Mouse (Mus musculus) midbrain, embryonic 14.5 days (tissue): Measurements from ENCODE around the gene Erf. TPM values are rescaled to one million over a fixed set of nuclear protein-coding genes. Genes with fewer than 3 reads are reported as not detected.

Experiments
- ATAC-seq: fragments of 200-750 bp; cut with Nextera tagmentation; 2 replicates; pipeline ENCODE4 v1.8.0; 2017; ENCODE audit warnings: moderate number of reproducible peaks, moderate library complexity; ENCODE audit not compliant: low FRiP score, low TSS enrichment
- DNase-seq: peaks from one replicate; pipeline ENCODE4 v3.0.0-alpha.2; 2015
- H3K27ac ChIP-seq: fragments of 300-500 bp; sonication (generic); replicated peaks from 2 replicates; pipeline ENCODE4 v1.5.1; 2014; ENCODE audit warnings: mild to moderate bottlenecking, low read depth, low read length, moderate library complexity
- H3K27me3 ChIP-seq: fragments of 300-500 bp; sonication (generic); 2 replicates; pipeline ENCODE4 v1.6.1; 2014; ENCODE audit warnings: low read length, control low read depth, mixed read lengths; ENCODE audit not compliant: control insufficient read depth, insufficient read depth
- H3K36me3 ChIP-seq: fragments of 300-500 bp; sonication (generic); 2 replicates; pipeline ENCODE4 v1.6.1; 2014; ENCODE audit warnings: low read length, control low read depth; ENCODE audit not compliant: control insufficient read depth, insufficient read depth
- H3K4me1 ChIP-seq: fragments of 300-500 bp; sonication (generic); 2 replicates; pipeline ENCODE4 v1.6.1; 2014; ENCODE audit warnings: mild to moderate bottlenecking, antibody characterized with exemption, low read length, control low read depth; ENCODE audit not compliant: control insufficient read depth, insufficient read depth
- H3K4me2 ChIP-seq: fragments of 300-500 bp; sonication (generic); 2 replicates; pipeline ENCODE4 v1.6.1; 2014; ENCODE audit warnings: mild to moderate bottlenecking, low read length, moderate library complexity
- H3K4me3 ChIP-seq: fragments of 300-500 bp; sonication (generic); replicated peaks from 2 replicates; pipeline ENCODE4 v1.5.1; 2014; ENCODE audit warnings: low read depth, low read length
- H3K9ac ChIP-seq: fragments of 300-500 bp; sonication (generic); replicated peaks from 2 replicates; pipeline ENCODE4 v1.6.1; 2014; ENCODE audit warnings: mild to moderate bottlenecking, low read length, moderate library complexity
- H3K9me3 ChIP-seq: fragments of 300-500 bp; sonication (generic); 2 replicates; pipeline ENCODE4 v1.6.1; 2016; ENCODE audit warnings: low read length, control low read depth, mixed read lengths; ENCODE audit not compliant: control insufficient read depth
- WGBS: fragments of 180-500 bp; shearing (Covaris S2); extraction: QIAGEN DNeasy Blood & Tissue Kit; methylation state at CpG from one replicate; pipeline ENCODE4 v1.1.7; 2014; 5-methylcytosine and 5-hydroxymethylcytosine counted together
- polyA plus RNA-seq: library from polyadenylated mRNA; unstranded; fragments of >200 nt; fragmentation: Nextera tagmentation; extraction: Ambion mirVana; gene quantifications from 2 replicates; pipeline ENCODE4 v1.2.1, GENCODE M21; 2014

Gene Erf
- polyA plus RNA-seq, 1 experiment from 2014 or later: 4.8 TPM

- Histone ChIP-seq H3K9me3 (no peaks in the 10 kb centered on the region), H3K4me1 (peaks cover 39% of the 10 kb centered on the region), H3K4me2 (peak overlapping the region; percentile 99), H3K4me3 (peak overlapping the region; percentile 73), H3K27ac (peak overlapping the region; percentile 81), H3K27me3 (no peaks in the 10 kb centered on the region), H3K36me3 (no peaks in the 10 kb centered on the region), H3K9ac (peak overlapping the region; percentile 59)
- WGBS: under 1% methylated on average over 18 of the region's 18 CpGs
- DNase-seq (peak; percentile 63), ATAC-seq (no peak)
Measured at GRCm38 (mm10) chr7:25248018-25248647, 2.4 kb downstream of the Erf start.

- peak overlapping the region; percentile 81 for H3K27ac ChIP-seq
- 18% methylated on average over 3 of the region's 3 CpGs for WGBS
- H3K4me3 ChIP-seq: peak overlapping the region; percentile 73; the same call in 1 of the 2 replicates
- no peaks in the 10 kb centered on the region for H3K36me3 ChIP-seq
- peak overlapping the region; percentile 26 for H3K9ac ChIP-seq
- peak overlapping the region; percentile 99 for H3K4me2 ChIP-seq
- no peak for DNase-seq
- no peak for ATAC-seq
- H3K9me3 ChIP-seq: no peaks in the 10 kb centered on the region
- peaks cover 39% of the 10 kb centered on the region for H3K4me1 ChIP-seq
- no peaks in the 10 kb centered on the region for H3K27me3 ChIP-seq
Measured at GRCm38 (mm10) chr7:25247498-25247897, 3.1 kb downstream of the Erf start.

GRCm38 (mm10) chr7:25246759-25247137, 3.8 kb downstream of the Erf start:
- ATAC-seq: no peak
- peaks cover 36% of the 10 kb centered on the region for H3K4me1 ChIP-seq
- 0 out of 2 replicates have a peak overlapping the region, but pooled peaks have one; percentile 3 for H3K9ac ChIP-seq
- 54% methylated on average over 4 of the region's 4 CpGs for WGBS
- H3K4me3 ChIP-seq: no peak overlapping the region
- H3K9me3 ChIP-seq: no peaks in the 10 kb centered on the region
- peak overlapping the region; percentile 99 for H3K4me2 ChIP-seq
- no peaks in the 10 kb centered on the region for H3K36me3 ChIP-seq
- DNase-seq: peak; percentile 13
- peak overlapping the region; percentile 81 for H3K27ac ChIP-seq
- H3K27me3 ChIP-seq: no peaks in the 10 kb centered on the region

- H3K4me1 ChIP-seq: peaks cover 31% of the 10 kb centered on the region
- H3K4me2 ChIP-seq: peak overlapping the region; percentile 99
- H3K9me3 ChIP-seq: no peaks in the 10 kb centered on the region
- ATAC-seq (no peak), DNase-seq (peak; percentile 55)
- H3K27me3 ChIP-seq: no peaks in the 10 kb centered on the region
- H3K27ac ChIP-seq: peak overlapping the region; percentile 81
- no peak overlapping the region for H3K4me3 ChIP-seq
- H3K36me3 ChIP-seq: no peaks in the 10 kb centered on the region
- 72% methylated on average over 20 of the region's 20 CpGs for WGBS
- H3K9ac ChIP-seq: no peak overlapping the region
Measured at GRCm38 (mm10) chr7:25246079-25246758, 4.3 kb downstream of the Erf start.

- Histone ChIP-seq H3K9ac (no peak overlapping the region), H3K4me3 (no peak overlapping the region), H3K27ac (no peak overlapping the region), H3K27me3 (no peaks in the 10 kb centered on the region), H3K4me2 (no peak overlapping the region), H3K36me3 (no peaks in the 10 kb centered on the region), H3K9me3 (no peaks in the 10 kb centered on the region), H3K4me1 (peaks cover 28% of the 10 kb centered on the region)
- DNase-seq: no peak
- no peak for ATAC-seq
- WGBS: 92% methylated on average over 29 of the region's 30 CpGs
Measured at GRCm38 (mm10) chr7:25244562-25245369, 5.8 kb downstream of the Erf start.

GRCm38 (mm10) chr7:25243361-25243760, 7.2 kb downstream of the Erf start:
- H3K4me2 ChIP-seq: no peak overlapping the region
- no peaks in the 10 kb centered on the region for H3K9me3 ChIP-seq
- H3K4me1 ChIP-seq: peaks cover 29% of the 10 kb centered on the region
- no peak for ATAC-seq
- no peak overlapping the region for H3K9ac ChIP-seq
- H3K27ac ChIP-seq: no peak overlapping the region
- no peak for DNase-seq
- H3K4me3 ChIP-seq: no peak overlapping the region
- H3K27me3 ChIP-seq: no peaks in the 10 kb centered on the region
- H3K36me3 ChIP-seq: no peaks in the 10 kb centered on the region
- WGBS: 95% methylated on average over 4 of the region's 4 CpGs

GRCm38 (mm10) chr7:25241062-25241461, 9.5 kb downstream of the Erf start:
- Histone ChIP-seq H3K4me2 (no peak overlapping the region), H3K27me3 (no peaks in the 10 kb centered on the region), H3K4me3 (no peak overlapping the region), H3K27ac (no peak overlapping the region), H3K4me1 (peaks cover 18% of the 10 kb centered on the region), H3K36me3 (no peaks in the 10 kb centered on the region), H3K9me3 (no peaks in the 10 kb centered on the region), H3K9ac (no peak overlapping the region)
- WGBS: 25% methylated on average over 2 of the region's 2 CpGs
- ATAC-seq (no peak), DNase-seq (peak; percentile 66)

- ATAC-seq: no peak
- Histone ChIP-seq H3K27ac (no peak overlapping the region), H3K9ac (no peak overlapping the region), H3K27me3 (no peaks in the 10 kb centered on the region), H3K4me2 (no peak overlapping the region), H3K9me3 (no peaks in the 10 kb centered on the region), H3K36me3 (no peaks in the 10 kb centered on the region), H3K4me3 (no peak overlapping the region), H3K4me1 (peaks cover 20% of the 10 kb centered on the region)
- 69% methylated on average over 7 of the region's 7 CpGs for WGBS
- no peak for DNase-seq
Measured at GRCm38 (mm10) chr7:25240631-25241030, 9.9 kb downstream of the Erf start.
